Mouse (Mus musculus) liver, embryonic 11.5 days (tissue): ENCODE results near the gene Mrps27. TPM values are rescaled to one million over a fixed set of nuclear protein-coding genes. Genes with fewer than 3 reads are reported as not detected.

ENCODE experiments used
- ATAC-seq: fragments of 200-750 bp; cut with Nextera tagmentation; replicated peaks from 2 replicates; pipeline ENCODE4 v1.8.0; 2017; ENCODE audit warnings: moderate number of reproducible peaks, mild to moderate bottlenecking, moderate TSS enrichment, moderate library complexity; ENCODE audit not compliant: low FRiP score
- DNase-seq: peaks from one replicate; pipeline ENCODE4 v3.0.0-alpha.2; 2017; ENCODE audit warnings: low spot score
- H3K27ac ChIP-seq: fragments of 300-500 bp; sonication (generic); 2 replicates; pipeline ENCODE4 v1.5.1; 2014; ENCODE audit warnings: mild to moderate bottlenecking, low read depth, low read length, control low read depth
- H3K27me3 ChIP-seq: fragments of 300-500 bp; sonication (generic); replicated peaks from 2 replicates; pipeline ENCODE4 v1.6.1; 2014; ENCODE audit warnings: low read length, mixed read lengths; ENCODE audit not compliant: control insufficient read depth, insufficient read depth
- H3K36me3 ChIP-seq: fragments of 300-500 bp; sonication (generic); 2 replicates; pipeline ENCODE4 v1.6.1; 2014; ENCODE audit warnings: mild to moderate bottlenecking, low read length, moderate library complexity, mixed read lengths; ENCODE audit not compliant: control insufficient read depth, insufficient read depth
- H3K4me1 ChIP-seq: fragments of 300-500 bp; sonication (generic); replicated peaks from 2 replicates; pipeline ENCODE4 v1.6.1; 2014; ENCODE audit warnings: low read length, mixed read lengths; ENCODE audit not compliant: control insufficient read depth, insufficient read depth
- H3K4me2 ChIP-seq: fragments of 300-500 bp; sonication (generic); 2 replicates; pipeline ENCODE4 v1.6.1; 2014; ENCODE audit warnings: mild to moderate bottlenecking, control low read depth, moderate library complexity
- H3K4me3 ChIP-seq: fragments of 300-500 bp; sonication (generic); 2 replicates; pipeline ENCODE4 v1.5.1; 2014; ENCODE audit warnings: low read depth, low read length, control low read depth
- H3K9ac ChIP-seq: fragments of 300-500 bp; sonication (generic); 2 replicates; pipeline ENCODE4 v1.6.1; 2014; ENCODE audit warnings: low read depth, low read length, control low read depth
- H3K9me3 ChIP-seq: fragments of 300-500 bp; sonication (generic); 2 replicates; pipeline ENCODE4 v1.6.1; 2016; ENCODE audit warnings: low read length, inconsistent platforms, mixed read lengths; ENCODE audit not compliant: control insufficient read depth
- WGBS: fragments of 180-500 bp; shearing (Covaris S2); extraction: QIAGEN DNeasy Blood & Tissue Kit; methylation state at CpG from one replicate; pipeline ENCODE4 v1.1.7; 2014; 5-methylcytosine and 5-hydroxymethylcytosine counted together
- polyA plus RNA-seq: library from polyadenylated mRNA; unstranded; fragments of >200 nt; fragmentation: Nextera tagmentation; extraction: Ambion mirVana; gene quantifications from 2 replicates; pipeline ENCODE4 v1.2.1, GENCODE M21; 2014

Gene Mrps27
- polyA plus RNA-seq = 67.4 and 71.9 TPM in 2 replicates

GRCm38 (mm10) chr13:99344599-99345575 lies at the start of gene Mrps27, which contains the start of gene Ptcd2:
Gene Mrps27, plus strand, starts transcription at chr13:99344786.
Gene Ptcd2, minus strand, starts transcription at chr13:99344705.
- no peaks in the 10 kb centered on the region for H3K27me3 ChIP-seq
- peaks cover 21% of the 10 kb centered on the region for H3K36me3 ChIP-seq
- 2% methylated on average over 39 of the region's 39 CpGs for WGBS
- H3K4me2 ChIP-seq = peak within 1 kb of the TSS; percentile 69
- peaks cover 8% of the 10 kb centered on the region; the same call in 1 of the 2 replicates for H3K4me1 ChIP-seq
- DNase-seq (peak; percentile 98), ATAC-seq (peak; percentile 98)
- H3K27ac ChIP-seq = peak within 1 kb of the TSS; percentile 75
- H3K9me3 ChIP-seq = no peaks in the 10 kb centered on the region
- peak within 1 kb of the TSS; percentile 79 for H3K4me3 ChIP-seq
- peak within 1 kb of the TSS; percentile 80 for H3K9ac ChIP-seq

- H3K4me3 ChIP-seq = no peak overlapping the region
- H3K36me3 ChIP-seq = no peaks in the 10 kb centered on the region
- 80% methylated on average over 5 of the region's 5 CpGs for WGBS
- no peaks in the 10 kb centered on the region for H3K4me1 ChIP-seq
- no peaks in the 10 kb centered on the region for H3K27me3 ChIP-seq
- no peak overlapping the region for H3K4me2 ChIP-seq
- no peak overlapping the region for H3K27ac ChIP-seq
- no peaks in the 10 kb centered on the region for H3K9me3 ChIP-seq
- ATAC-seq (no peak), DNase-seq (no peak)
- H3K9ac ChIP-seq = no peak overlapping the region
Observed at GRCm38 (mm10) chr13:99299921-99300320, 44.7 kb upstream of the Mrps27 start.

GRCm38 (mm10) chr13:99303846-99304245 lies 40.7 kb upstream of the Mrps27 start:
- H3K27ac ChIP-seq = no peak overlapping the region
- no peaks in the 10 kb centered on the region for H3K36me3 ChIP-seq
- DNase-seq (no peak), ATAC-seq (no peak)
- no peak overlapping the region for H3K4me2 ChIP-seq
- H3K4me1 ChIP-seq = no peaks in the 10 kb centered on the region
- WGBS = 76% methylated on average over 5 of the region's 5 CpGs
- no peaks in the 10 kb centered on the region for H3K27me3 ChIP-seq
- no peaks in the 10 kb centered on the region for H3K9me3 ChIP-seq
- H3K9ac ChIP-seq = no peak overlapping the region
- no peak overlapping the region for H3K4me3 ChIP-seq

- H3K9me3 ChIP-seq = no peaks in the 10 kb centered on the region
- H3K4me2 ChIP-seq = no peak overlapping the region
- ATAC-seq (no peak), DNase-seq (no peak)
- no peak overlapping the region for H3K9ac ChIP-seq
- H3K27ac ChIP-seq = no peak overlapping the region
- H3K27me3 ChIP-seq = no peaks in the 10 kb centered on the region
- 68% methylated on average over 11 of the region's 11 CpGs for WGBS
- no peaks in the 10 kb centered on the region for H3K36me3 ChIP-seq
- no peaks in the 10 kb centered on the region for H3K4me1 ChIP-seq
- no peak overlapping the region for H3K4me3 ChIP-seq
Observed at GRCm38 (mm10) chr13:99304365-99304764, 40.2 kb upstream of the Mrps27 start.

- H3K4me1 ChIP-seq = no peaks in the 10 kb centered on the region
- ATAC-seq (no peak), DNase-seq (no peak)
- no peaks in the 10 kb centered on the region for H3K27me3 ChIP-seq
- 74% methylated on average over 1 of the region's 1 CpGs for WGBS
- H3K27ac ChIP-seq = no peak overlapping the region
- H3K36me3 ChIP-seq = no peaks in the 10 kb centered on the region
- no peaks in the 10 kb centered on the region for H3K9me3 ChIP-seq
- no peak overlapping the region for H3K9ac ChIP-seq
- no peak overlapping the region for H3K4me3 ChIP-seq
- no peak overlapping the region for H3K4me2 ChIP-seq
Observed at GRCm38 (mm10) chr13:99305186-99305585, 39.4 kb upstream of the Mrps27 start.

GRCm38 (mm10) chr13:99306164-99306563 lies 38.4 kb upstream of the Mrps27 start:
- WGBS = 61% methylated on average over 8 of the region's 8 CpGs
- Histone ChIP-seq H3K9me3 (no peaks in the 10 kb centered on the region), H3K4me2 (no peak overlapping the region), H3K27me3 (no peaks in the 10 kb centered on the region), H3K4me1 (no peaks in the 10 kb centered on the region), H3K4me3 (no peak overlapping the region), H3K36me3 (no peaks in the 10 kb centered on the region), H3K27ac (no peak overlapping the region), H3K9ac (no peak overlapping the region)
- ATAC-seq = no peak
- no peak for DNase-seq

- ATAC-seq (no peak), DNase-seq (no peak)
- H3K27ac ChIP-seq = no peak overlapping the region
- H3K4me2 ChIP-seq = no peak overlapping the region
- H3K9ac ChIP-seq = no peak overlapping the region
- H3K27me3 ChIP-seq = no peaks in the 10 kb centered on the region
- no peak overlapping the region for H3K4me3 ChIP-seq
- no peaks in the 10 kb centered on the region for H3K36me3 ChIP-seq
- no peaks in the 10 kb centered on the region for H3K9me3 ChIP-seq
- 71% methylated on average over 5 of the region's 5 CpGs for WGBS
- H3K4me1 ChIP-seq = no peaks in the 10 kb centered on the region
Observed at GRCm38 (mm10) chr13:99307930-99308359, 36.6 kb upstream of the Mrps27 start.

GRCm38 (mm10) chr13:99308393-99308792 lies 36.2 kb upstream of the Mrps27 start:
- H3K4me3 ChIP-seq = no peak overlapping the region
- ATAC-seq = no peak
- no peak overlapping the region for H3K4me2 ChIP-seq
- no peaks in the 10 kb centered on the region for H3K36me3 ChIP-seq
- no peak for DNase-seq
- no peak overlapping the region for H3K9ac ChIP-seq
- no peak overlapping the region for H3K27ac ChIP-seq
- WGBS = 82% methylated on average over 8 of the region's 8 CpGs
- no peaks in the 10 kb centered on the region for H3K9me3 ChIP-seq
- H3K4me1 ChIP-seq = no peaks in the 10 kb centered on the region
- H3K27me3 ChIP-seq = no peaks in the 10 kb centered on the region

- 86% methylated on average over 5 of the region's 5 CpGs for WGBS
- Histone ChIP-seq H3K4me3 (no peak overlapping the region), H3K9ac (no peak overlapping the region), H3K9me3 (no peaks in the 10 kb centered on the region), H3K27me3 (no peaks in the 10 kb centered on the region), H3K4me2 (no peak overlapping the region), H3K4me1 (no peaks in the 10 kb centered on the region), H3K36me3 (no peaks in the 10 kb centered on the region), H3K27ac (no peak overlapping the region)
- ATAC-seq (no peak), DNase-seq (no peak)
Observed at GRCm38 (mm10) chr13:99314098-99314497, 30.5 kb upstream of the Mrps27 start.
